In genomic region chr7:64357405-64357804, GRCm38 (mm10) we compare ENCODE assay signal across 9 mouse cellular contexts. TPM values are rescaled to one million over a fixed set of nuclear protein-coding genes. Genes with fewer than 3 reads are reported as not detected.
DNase-seq lines count a peak whose midpoint lies in the region; ATAC-seq and TF ChIP-seq lines count a peak whose summit lies in the region.
"Had no signal": no experiment of that assay in that cellular context is flagged by ENCODE, and none has a peak within 500 bp of the region (broad histone marks: within the 10 kb centered on the region; RNA-seq: fewer than 3 reads in every experiment).

No protein-coding gene starts in this region.

- no peak overlapping the region for H3K9ac ChIP-seq in hindbrain, embryonic 14.5 days
- H3K9ac ChIP-seq: limb, embryonic 13.5 days had no signal

- no peak overlapping the region for H3K4me2 ChIP-seq in hindbrain, embryonic 14.5 days (replicated peaks)
- H3K4me2 ChIP-seq: limb, embryonic 13.5 days had no signal

- H3K27ac ChIP-seq in hindbrain, embryonic 14.5 days = no peak overlapping the region
- H3K27ac ChIP-seq in hindbrain, embryonic 10.5 days = no peak overlapping the region
- no peak overlapping the region for H3K27ac ChIP-seq in thymus, adult 2 months (ENCODE audit: control insufficient read depth, insufficient read depth, low read length)
- H3K27ac ChIP-seq: limb, embryonic 13.5 days had no signal

- TF ChIP-seq POLR2A in thymus, adult 2 months (IDR thresholded peaks at IDR 0.05; ENCODE audit: control insufficient read depth, extremely low read depth, insufficient read depth, low read length, poor library complexity) = no peak

- no peak overlapping the region for H3K4me3 ChIP-seq in hindbrain, embryonic 14.5 days (replicated peaks; ENCODE audit: low read length)
- no peak overlapping the region for H3K4me3 ChIP-seq in hindbrain, embryonic 10.5 days
- no peak overlapping the region for H3K4me3 ChIP-seq in thymus, adult 2 months (ENCODE audit: control insufficient read depth, insufficient read depth, low read length)
- H3K4me3 ChIP-seq: limb, embryonic 13.5 days had no signal

- 82% methylated on average over 9 of the region's 9 CpGs for WGBS in hindbrain, embryonic 14.5 days
- 90% methylated on average over 9 of the region's 9 CpGs for WGBS in hindbrain, embryonic 10.5 days
- 95% methylated on average over 9 of the region's 9 CpGs for WGBS in thymus, adult 2 months

- TF ChIP-seq CTCF in thymus, adult 2 months (IDR thresholded peaks at IDR 0.05; ENCODE audit: borderline replicate concordance, control insufficient read depth, extremely low read depth, insufficient read depth, low read length, poor library complexity) = no peak

- intact Hi-C loops in heart, postnatal 14 days (cut with DNase I) = no loop called here
- intact Hi-C loops in left cerebral cortex, postnatal 14 days (cut with DNase I) = no loop called here

- H3K27me3 ChIP-seq in hindbrain, embryonic 14.5 days (ENCODE audit: control insufficient read depth, insufficient read depth, low read length) = no peaks in the 10 kb centered on the region
- no peaks in the 10 kb centered on the region for H3K27me3 ChIP-seq in hindbrain, embryonic 10.5 days (ENCODE audit: insufficient read depth, poor library complexity, severe bottlenecking)
- H3K27me3 ChIP-seq in thymus, adult 2 months (ENCODE audit: control insufficient read depth, insufficient read depth, low read length) = no peaks in the 10 kb centered on the region
- H3K27me3 ChIP-seq: limb, embryonic 13.5 days had no signal

- H3K4me1 ChIP-seq in hindbrain, embryonic 14.5 days (replicated peaks; ENCODE audit: control insufficient read depth, insufficient read depth, low read length) = no peaks in the 10 kb centered on the region; the same call in 1 of the 2 replicates
- peaks cover 16% of the 10 kb centered on the region; the same call in 1 of the 2 replicates for H3K4me1 ChIP-seq in hindbrain, embryonic 10.5 days (replicated peaks)
- H3K4me1 ChIP-seq in thymus, adult 2 months (replicated peaks; ENCODE audit: control insufficient read depth, insufficient read depth, low read length) = no peaks in the 10 kb centered on the region
- H3K4me1 ChIP-seq: limb, embryonic 13.5 days had no signal

- no peak for DNase-seq in hindbrain, embryonic 14.5 days (ENCODE audit: low spot score)
- DNase-seq in hindbrain, embryonic 10.5 days (ENCODE audit: low spot score) = no peak
- DNase-seq in adrenal gland, postnatal 25 days = peak; percentile 80
- DNase-seq in heart, postnatal 14 days = peak; percentile 33 to 46
- peak; percentile 52 to 59 for DNase-seq in left cerebral cortex, postnatal 14 days (ENCODE audit: low spot score in 2 of 2)
- DNase-seq in right cerebral cortex, postnatal 4 days = peak; percentile 60
- DNase-seq in embryo, embryonic 10.5 days (ENCODE audit: low spot score) = no peak
- no peak for DNase-seq in thymus, adult 2 months

- H3K9me3 ChIP-seq in hindbrain, embryonic 14.5 days (ENCODE audit: control insufficient read depth, low read length) = no peaks in the 10 kb centered on the region
- H3K9me3 ChIP-seq in hindbrain, embryonic 10.5 days = no peaks in the 10 kb centered on the region
- H3K9me3 ChIP-seq: limb, embryonic 13.5 days had no signal

- H3K36me3 ChIP-seq in hindbrain, embryonic 14.5 days (replicated peaks; ENCODE audit: control insufficient read depth, insufficient read depth) = peaks cover 42% of the 10 kb centered on the region
- H3K36me3 ChIP-seq in hindbrain, embryonic 10.5 days = peaks cover 83% of the 10 kb centered on the region
- H3K36me3 ChIP-seq in thymus, adult 2 months (ENCODE audit: control insufficient read depth, insufficient read depth, low read length) = peaks cover 4% of the 10 kb centered on the region; the same call in 1 of the 2 replicates

- peak; percentile 33; the same call in 1 of the 2 replicates for ATAC-seq in hindbrain, embryonic 14.5 days (ENCODE audit: low FRiP score)

RNA-seq across cellular contexts. Expression of gene Fan1, which starts 16.5 kb away (rescaled TPM):
- polyA plus RNA-seq in hindbrain, embryonic 14.5 days (2014; fragmentation: Nextera tagmentation; extraction: Ambion mirVana) = 3.5 and 5.0 TPM in 2 replicates
- polyA plus RNA-seq in hindbrain, embryonic 10.5 days (2016; fragmentation: Nextera tagmentation; extraction: Ambion mirVana) = 6.4 and 8.0 TPM in 2 replicates
- total RNA-seq in adrenal gland, postnatal 25 days (2021) = 9.5 and 12.5 TPM in 2 replicates
- 1 to 10 TPM; 6.7 to 7.7 TPM for total RNA-seq in heart, postnatal 14 days (2021)
- 1 to 10 TPM; 8.9 to 9.0 TPM for total RNA-seq in left cerebral cortex, postnatal 14 days (2021)
- 2.8 and 3.3 TPM in 2 replicates for polyA plus RNA-seq in thymus, adult 2 months (2012; rRNA removed)

RNA-seq across cellular contexts. Expression of gene Mphosph10, which starts 34.7 kb away (rescaled TPM):
- 20.2 and 22.5 TPM in 2 replicates for polyA plus RNA-seq in hindbrain, embryonic 14.5 days (2014; fragmentation: Nextera tagmentation; extraction: Ambion mirVana)
- polyA plus RNA-seq in hindbrain, embryonic 10.5 days (2016; fragmentation: Nextera tagmentation; extraction: Ambion mirVana) = 27.2 and 46.7 TPM in 2 replicates
- total RNA-seq in adrenal gland, postnatal 25 days (2021) = 23.6 and 36.7 TPM in 2 replicates
- total RNA-seq in heart, postnatal 14 days (2021) = 10 to 100 TPM; 10.3 to 11.7 TPM
- total RNA-seq in left cerebral cortex, postnatal 14 days (2021) = 10 to 100 TPM; 15.1 to 17.5 TPM
- polyA plus RNA-seq in thymus, adult 2 months (2012; rRNA removed) = 1.6 and 1.8 TPM in 2 replicates

RNA-seq across cellular contexts. Expression of gene Mcee, which starts 35.0 kb away (rescaled TPM):
- 47.3 and 58.9 TPM in 2 replicates for polyA plus RNA-seq in hindbrain, embryonic 14.5 days (2014; fragmentation: Nextera tagmentation; extraction: Ambion mirVana)
- 37.8 and 38.6 TPM in 2 replicates for polyA plus RNA-seq in hindbrain, embryonic 10.5 days (2016; fragmentation: Nextera tagmentation; extraction: Ambion mirVana)
- total RNA-seq in adrenal gland, postnatal 25 days (2021) = 72.1 and 75.4 TPM in 2 replicates
- 100 to 1,000 TPM; 157 to 162 TPM for total RNA-seq in heart, postnatal 14 days (2021)
- 10 to 100 TPM; 44.3 to 48.7 TPM for total RNA-seq in left cerebral cortex, postnatal 14 days (2021)
- 15.0 and 16.9 TPM in 2 replicates for polyA plus RNA-seq in thymus, adult 2 months (2012; rRNA removed)

Comparison
In these comparisons a context has a peak if more than half of its experiments do, and no peak if none do; other contexts are left out.
1. DNase-seq: peak in adrenal gland, postnatal 25 days (single experiment), heart, postnatal 14 days (2 of 2), left cerebral cortex, postnatal 14 days (2 of 2) and right cerebral cortex, postnatal 4 days (single experiment); none in hindbrain, embryonic 14.5 days (single experiment), hindbrain, embryonic 10.5 days (single experiment), embryo, embryonic 10.5 days (single experiment) and thymus, adult 2 months (single experiment).